Mouse (Mus musculus) adrenal gland, adult 2 months (tissue): ENCODE data around the gene Tlnrd1. TPM values are rescaled to one million over a fixed set of nuclear protein-coding genes. Genes with fewer than 3 reads are reported as not detected.

Experiments
- DNase-seq: peaks from one replicate; pipeline ENCODE4 v3.0.0; 2021
- polyA plus RNA-seq: library from polyadenylated mRNA; depleted of rRNA; stranded (reverse); fragments of >200 nt; gene quantifications from 2 replicates; pipeline ENCODE4 v1.2.3, GENCODE M21; 2012
- total RNA-seq, 2 experiments: library from RNA; stranded (reverse); gene quantifications; 2 replicates each; pipeline ENCODE4 v1.2.3; 2021

Gene Tlnrd1
- total and polyA plus RNA-seq, 3 experiments = 12.3 to 35.7 (median 16.6) TPM

- DNase-seq = no peak
Measured at GRCm38 (mm10) chr7:83884921-83885532, 922 bp upstream of the Tlnrd1 start.

GRCm38 (mm10) chr7:83883276-83884020 is 657 bp downstream of the Tlnrd1 start:
- peak; percentile 91 for DNase-seq

GRCm38 (mm10) chr7:83882633-83883275 is 1.4 kb downstream of the Tlnrd1 start:
- peak; percentile 87 for DNase-seq

GRCm38 (mm10) chr7:83882150-83882632 is 1.9 kb downstream of the Tlnrd1 start:
- DNase-seq = no peak

DNA sequence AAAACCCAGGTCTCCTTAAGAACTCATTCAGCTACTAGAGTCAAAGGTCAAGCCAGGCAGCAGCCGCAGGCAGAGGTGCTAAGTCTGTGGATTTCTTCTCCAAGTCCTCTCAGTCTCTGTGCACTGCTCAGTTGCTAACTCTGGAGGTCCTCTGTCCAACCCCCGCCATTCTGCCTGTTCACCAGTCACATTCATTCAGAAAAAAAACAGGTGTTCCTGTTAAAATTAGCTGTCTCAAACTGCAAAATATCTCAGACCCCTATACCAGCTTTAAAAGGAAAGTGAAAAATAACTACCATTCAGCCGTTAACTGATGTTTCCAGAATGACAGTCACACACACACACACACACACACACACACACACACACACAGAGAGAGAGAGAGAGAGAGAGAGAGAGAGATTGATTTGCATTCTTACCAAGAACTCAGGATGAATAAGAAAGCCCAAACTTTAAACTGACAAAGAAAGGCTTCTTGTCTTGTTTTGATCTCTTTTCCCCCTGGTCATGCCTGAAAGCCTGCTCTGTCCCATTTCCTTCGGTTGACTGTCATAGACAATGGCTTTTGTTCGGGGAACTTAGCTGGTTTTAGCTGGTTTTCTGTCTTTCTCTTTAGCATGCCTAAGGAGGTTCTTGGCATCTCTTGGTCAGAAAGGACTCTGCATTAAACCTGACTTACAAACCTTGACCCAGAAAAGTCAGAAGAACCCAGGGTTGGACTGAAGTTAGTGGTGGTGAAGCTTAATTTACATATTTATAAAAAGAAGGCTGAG is 5.2 kb downstream of the Tlnrd1 start:
- DNase-seq = peak; percentile 36

DNA sequence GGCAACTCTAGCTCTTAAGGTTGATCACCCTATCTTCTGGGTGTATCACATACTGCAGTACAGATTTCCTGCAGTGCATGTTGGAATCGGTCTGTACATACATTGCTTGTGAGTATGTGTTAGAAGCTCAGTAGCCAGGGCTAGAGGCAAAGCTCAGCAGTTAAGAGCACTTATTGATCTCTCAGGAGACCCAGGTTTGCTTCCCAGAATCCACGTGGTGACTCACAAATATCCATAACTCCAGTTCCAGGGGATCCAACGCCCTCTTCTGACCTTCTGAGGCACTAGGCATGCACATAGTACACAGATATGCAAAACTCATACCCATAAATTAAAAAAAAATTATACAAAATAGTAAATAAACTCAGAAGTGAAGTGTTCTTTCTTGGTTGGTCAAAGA is 7.0 kb downstream of the Tlnrd1 start:
- DNase-seq = no peak

GRCm38 (mm10) chr7:83869839-83870543 is 14.1 kb downstream of the Tlnrd1 start:
- DNase-seq = no peak

- no peak for DNase-seq
Measured at GRCm38 (mm10) chr7:83868200-83868599, 15.9 kb downstream of the Tlnrd1 start.

DNA sequence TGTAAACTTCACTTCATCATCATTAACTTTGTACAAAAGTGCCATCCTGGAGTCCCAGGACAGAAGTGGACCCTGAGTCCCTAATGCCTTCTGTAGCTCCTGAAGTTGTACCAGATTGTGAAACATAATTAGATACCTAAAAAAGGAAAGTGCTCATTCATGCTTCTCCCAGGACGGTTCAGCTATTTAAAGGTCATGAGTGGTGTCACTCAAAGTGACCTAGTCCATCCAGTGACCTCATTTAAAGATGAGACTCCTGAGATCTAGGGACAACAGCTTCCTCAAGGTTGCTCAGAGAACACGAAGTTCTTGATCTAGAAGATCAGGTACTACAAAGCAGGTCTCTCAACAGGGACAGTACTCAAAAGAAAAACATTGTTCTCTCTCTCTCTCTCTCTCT is 20.6 kb downstream of the Tlnrd1 start:
- DNase-seq = no peak

DNA sequence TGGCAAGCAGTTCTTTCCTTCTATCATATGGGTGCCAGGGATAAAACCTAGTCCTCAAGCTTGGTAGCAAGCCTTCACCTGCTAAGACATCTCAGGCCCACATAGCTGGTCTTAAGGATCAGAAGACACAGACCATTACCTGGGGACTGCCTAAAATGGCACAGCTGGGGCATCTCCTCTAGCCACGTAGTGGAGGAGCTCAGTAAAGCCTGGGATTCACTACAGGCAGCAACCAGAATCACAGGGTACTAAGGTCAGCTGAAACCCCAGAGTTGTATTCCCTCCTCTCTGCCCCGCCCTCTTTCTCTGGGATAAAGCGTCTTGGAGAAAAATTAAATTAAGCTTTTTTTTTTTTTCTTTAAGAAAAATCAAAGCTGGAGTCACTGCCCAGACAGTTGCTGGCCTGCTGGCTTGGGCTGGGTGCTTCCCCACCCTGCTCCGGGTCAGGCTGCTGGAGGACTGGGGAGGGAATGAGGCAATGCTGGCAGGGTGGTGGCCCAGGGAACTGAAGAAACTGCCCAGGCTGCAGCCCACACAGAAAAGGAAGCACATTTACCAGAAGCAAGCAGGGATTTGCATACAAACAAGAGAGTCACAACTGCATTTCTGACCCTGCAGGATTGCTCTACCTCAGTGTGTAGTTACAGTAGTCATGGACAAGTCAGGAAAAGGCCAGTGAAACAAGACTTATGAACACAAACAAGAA is 24.6 kb downstream of the Tlnrd1 start:
- DNase-seq = peak; percentile 31

GRCm38 (mm10) chr7:83857921-83858320 is 26.2 kb downstream of the Tlnrd1 start:
- DNase-seq = no peak

DNA sequence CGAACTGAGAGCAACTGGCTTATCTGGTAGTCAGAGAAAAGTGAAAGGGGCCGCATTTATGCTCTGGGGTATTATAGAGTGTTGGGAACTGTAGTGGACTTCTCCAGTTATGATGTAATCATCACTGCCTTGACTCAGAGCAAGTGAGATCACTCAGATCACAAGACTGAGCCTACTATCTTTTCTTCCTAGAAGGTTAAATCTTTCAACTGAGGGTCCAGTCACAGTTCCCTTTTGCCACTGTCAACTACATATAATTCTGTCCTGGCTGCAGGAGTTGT is 27.0 kb downstream of the Tlnrd1 start:
- no peak for DNase-seq

GRCm38 (mm10) chr7:83856353-83857207 is 27.5 kb downstream of the Tlnrd1 start:
- no peak for DNase-seq

DNA sequence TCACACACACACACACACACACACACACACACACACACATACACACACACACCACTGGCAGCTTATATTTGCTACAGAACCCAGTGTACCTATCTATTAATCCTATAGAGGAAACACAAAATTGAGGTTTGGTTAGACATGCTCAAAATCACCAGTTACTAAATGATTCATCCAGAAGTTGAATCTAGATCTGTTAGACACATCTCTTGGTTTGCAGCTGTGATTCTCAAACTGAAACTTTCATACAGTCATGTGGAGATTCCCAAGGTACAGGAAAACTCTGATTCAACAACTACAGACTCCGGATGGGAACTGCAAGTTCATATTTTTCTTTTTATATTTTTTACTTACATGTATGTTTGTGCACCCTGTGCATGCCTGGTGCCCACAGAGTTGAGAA is 28.9 kb downstream of the Tlnrd1 start:
- DNase-seq = no peak

GRCm38 (mm10) chr7:83852381-83853380 is 31.4 kb downstream of the Tlnrd1 start:
- peak; percentile 21 for DNase-seq

GRCm38 (mm10) chr7:83851569-83852380 is 32.3 kb downstream of the Tlnrd1 start:
- no peak for DNase-seq

DNA sequence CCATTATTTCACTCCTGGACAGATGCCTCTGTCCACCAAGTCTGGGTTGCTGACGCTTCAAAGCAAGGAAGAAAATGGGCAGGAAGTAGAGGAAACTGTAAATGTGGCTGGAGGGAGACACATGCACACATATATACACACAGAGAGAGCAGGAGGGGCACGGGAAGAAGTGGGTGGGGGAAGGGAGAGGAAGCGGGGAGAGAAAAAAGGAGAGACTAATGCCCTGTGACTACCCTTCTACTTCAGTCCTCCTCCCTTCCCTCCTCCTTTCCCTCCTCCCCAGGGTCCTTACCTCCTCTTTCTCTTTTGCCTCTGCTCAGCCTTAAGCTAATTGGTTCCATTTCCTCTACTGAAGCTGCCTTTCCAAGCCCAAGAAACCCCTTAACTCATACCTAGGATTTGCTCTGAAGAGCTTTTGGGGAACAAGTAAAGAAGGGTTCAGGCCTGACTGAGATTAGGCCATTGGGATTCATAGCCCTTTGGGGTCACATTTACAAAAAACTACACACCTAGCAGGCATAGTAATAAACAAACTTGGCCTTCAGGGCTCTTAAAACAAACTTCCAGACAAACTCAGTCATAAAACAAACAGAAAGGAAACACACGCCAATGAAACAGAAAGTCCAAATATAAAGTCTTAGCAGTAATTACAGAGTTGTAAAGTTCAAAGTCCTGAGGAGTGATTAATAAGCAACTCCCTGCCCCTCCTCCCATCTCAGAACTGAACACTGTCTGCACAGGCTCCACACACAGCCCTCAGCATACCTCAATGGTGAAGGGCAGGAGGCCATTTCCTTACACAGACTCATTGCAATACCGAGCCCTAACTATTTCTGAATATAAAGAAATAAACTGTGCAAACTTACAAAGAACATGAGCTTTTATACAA is 36.7 kb downstream of the Tlnrd1 start:
- no peak for DNase-seq
